Mouse (Mus musculus): Measurements from ENCODE around the gene Usp19. TPM values are rescaled to one million over a fixed set of nuclear protein-coding genes. Genes with fewer than 3 reads are reported as not detected.

The Usp19 gene
- total RNA-seq, 2 experiments from 2014 or later, result 54.7 to 63.7 TPM

DNA sequence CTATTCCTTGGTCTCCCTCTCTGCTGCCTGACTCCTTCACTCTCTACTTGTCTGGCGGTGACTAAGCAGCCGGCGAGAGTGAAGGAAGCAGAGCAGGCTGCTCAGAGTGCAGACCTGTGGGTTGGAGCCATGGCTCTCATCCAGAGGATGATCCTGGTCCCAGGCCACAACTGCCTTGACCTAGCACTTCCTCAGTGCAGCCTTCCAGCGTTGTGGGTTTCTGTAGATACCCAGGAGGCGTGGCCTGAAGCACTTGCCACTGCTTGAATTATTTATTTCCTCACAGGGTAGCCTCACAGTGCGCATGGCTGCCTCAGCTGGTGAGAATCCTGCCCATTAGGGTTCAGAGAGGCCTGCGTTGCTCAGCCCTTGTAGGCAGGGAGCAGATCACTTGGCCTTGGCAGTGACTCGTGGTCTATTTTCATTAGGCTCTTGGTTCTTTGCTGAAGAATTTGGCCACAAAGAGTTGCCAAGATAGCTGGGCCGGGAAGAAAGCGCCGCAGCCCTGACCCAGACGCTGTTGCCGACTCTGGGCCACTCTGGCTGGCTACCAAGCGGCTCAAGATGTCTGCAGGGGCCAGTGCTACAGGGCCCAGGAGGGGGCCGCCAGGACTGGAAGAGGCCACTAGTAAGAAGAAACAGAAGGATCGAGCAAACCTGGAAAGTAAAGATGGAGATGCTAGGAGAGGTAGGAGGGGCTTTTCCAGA lies 1.8 kb downstream of the Usp19 start:
- ATAC-seq (replicated peaks; ENCODE audit: low FRiP score, poor library complexity, severe bottlenecking), result 0 out of 2 replicates have a peak, but pooled peaks have one; percentile 11

- ATAC-seq (replicated peaks; ENCODE audit: low FRiP score, poor library complexity, severe bottlenecking), result no peak
These were observed 2.8 kb downstream of the Usp19 start for GRCm38 (mm10) chr9:108493246-108493645.

DNA sequence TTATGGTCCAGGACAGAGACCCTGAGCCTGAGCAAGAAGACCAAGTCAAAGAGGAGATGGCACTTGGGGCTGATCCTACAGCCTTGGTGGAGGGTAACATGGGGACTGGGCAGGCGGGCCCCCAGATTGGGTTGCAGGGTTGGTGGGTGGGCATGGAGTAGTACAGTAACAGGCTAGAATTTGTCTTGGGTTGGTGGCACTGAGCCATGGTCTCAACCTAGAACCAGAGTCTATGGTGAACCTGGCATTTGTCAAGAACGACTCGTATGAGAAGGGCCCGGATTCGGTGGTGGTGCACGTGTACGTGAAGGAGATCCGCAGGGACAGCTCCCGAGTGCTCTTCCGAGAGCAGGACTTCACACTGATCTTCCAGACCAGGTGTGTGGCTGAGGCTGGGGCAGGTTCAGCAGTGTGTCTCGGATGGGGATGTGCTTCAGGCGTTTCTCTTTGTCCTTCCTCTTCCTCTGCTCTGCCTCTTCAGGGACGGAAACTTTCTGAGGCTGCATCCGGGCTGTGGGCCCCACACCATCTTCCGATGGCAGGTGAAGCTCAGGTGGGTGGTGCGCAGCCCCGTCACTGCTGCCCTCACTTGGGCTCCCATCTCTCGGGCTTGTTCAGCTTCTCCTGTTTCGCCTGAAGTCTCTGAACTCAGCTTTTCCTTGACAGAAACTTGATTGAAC lies 3.9 kb downstream of the Usp19 start:
- ATAC-seq (replicated peaks; ENCODE audit: low FRiP score, poor library complexity, severe bottlenecking), result no peak

GRCm38 (mm10) chr9:108494905-108495304 lies 4.5 kb downstream of the Usp19 start:
- ATAC-seq (replicated peaks; ENCODE audit: low FRiP score, poor library complexity, severe bottlenecking), result no peak

- ATAC-seq (replicated peaks; ENCODE audit: low FRiP score, poor library complexity, severe bottlenecking), result no peak
These were observed 8.8 kb downstream of the Usp19 start for GRCm38 (mm10) chr9:108499231-108499630.

- no peak for ATAC-seq (replicated peaks; ENCODE audit: low FRiP score, poor library complexity, severe bottlenecking)
These were observed 9.5 kb downstream of the Usp19 start for GRCm38 (mm10) chr9:108499943-108500342.

DNA sequence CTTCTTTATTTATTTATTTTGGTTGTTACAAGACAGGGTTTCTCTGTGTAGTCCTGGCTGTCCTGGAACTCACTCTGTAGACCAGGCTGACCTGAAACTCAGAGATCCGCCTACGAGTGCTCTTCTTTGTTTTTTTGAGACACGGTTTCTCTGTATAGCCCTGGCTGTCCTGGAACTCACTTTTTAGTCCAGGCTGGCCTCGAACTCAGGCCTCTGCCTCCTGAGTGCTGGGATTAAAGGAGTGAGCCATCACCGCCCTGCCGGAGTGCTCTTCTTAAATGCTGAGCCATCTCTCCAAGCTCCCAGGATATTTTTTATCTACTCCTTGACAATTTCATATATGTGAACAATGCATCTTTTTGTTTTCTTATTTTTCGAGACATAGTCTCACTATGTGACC lies 16.5 kb downstream of the Usp19 start:
- ATAC-seq (replicated peaks; ENCODE audit: low FRiP score, poor library complexity, severe bottlenecking), result no peak

- ATAC-seq (replicated peaks; ENCODE audit: low FRiP score, poor library complexity, severe bottlenecking), result peak; percentile 98
These were observed 17.4 kb downstream of the Usp19 start, which contains the start of gene Qars for GRCm38 (mm10) chr9:108507619-108508434. Qars (plus strand) TSS chr9:108507706.

DNA sequence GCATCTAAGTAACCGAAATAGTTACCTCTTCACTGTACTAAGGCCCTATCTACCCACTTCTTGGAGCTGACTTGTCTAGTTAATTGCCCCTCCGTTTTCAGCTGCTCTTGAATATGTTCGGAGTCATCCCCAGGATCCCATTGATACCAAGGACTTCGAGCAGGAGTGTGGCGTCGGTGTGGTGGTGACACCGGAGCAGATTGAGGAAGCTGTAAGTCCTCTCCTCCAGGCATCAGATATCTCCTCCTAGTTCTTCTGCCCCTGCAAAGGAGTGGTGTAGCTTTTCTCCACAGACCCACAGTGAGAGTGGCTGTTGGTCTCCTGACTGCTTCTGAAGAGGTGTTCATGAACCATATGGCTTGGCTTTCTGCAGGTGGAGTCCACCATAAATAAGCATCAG lies 18.4 kb downstream of the Usp19 start:
- no peak for ATAC-seq (replicated peaks; ENCODE audit: low FRiP score, poor library complexity, severe bottlenecking)

DNA sequence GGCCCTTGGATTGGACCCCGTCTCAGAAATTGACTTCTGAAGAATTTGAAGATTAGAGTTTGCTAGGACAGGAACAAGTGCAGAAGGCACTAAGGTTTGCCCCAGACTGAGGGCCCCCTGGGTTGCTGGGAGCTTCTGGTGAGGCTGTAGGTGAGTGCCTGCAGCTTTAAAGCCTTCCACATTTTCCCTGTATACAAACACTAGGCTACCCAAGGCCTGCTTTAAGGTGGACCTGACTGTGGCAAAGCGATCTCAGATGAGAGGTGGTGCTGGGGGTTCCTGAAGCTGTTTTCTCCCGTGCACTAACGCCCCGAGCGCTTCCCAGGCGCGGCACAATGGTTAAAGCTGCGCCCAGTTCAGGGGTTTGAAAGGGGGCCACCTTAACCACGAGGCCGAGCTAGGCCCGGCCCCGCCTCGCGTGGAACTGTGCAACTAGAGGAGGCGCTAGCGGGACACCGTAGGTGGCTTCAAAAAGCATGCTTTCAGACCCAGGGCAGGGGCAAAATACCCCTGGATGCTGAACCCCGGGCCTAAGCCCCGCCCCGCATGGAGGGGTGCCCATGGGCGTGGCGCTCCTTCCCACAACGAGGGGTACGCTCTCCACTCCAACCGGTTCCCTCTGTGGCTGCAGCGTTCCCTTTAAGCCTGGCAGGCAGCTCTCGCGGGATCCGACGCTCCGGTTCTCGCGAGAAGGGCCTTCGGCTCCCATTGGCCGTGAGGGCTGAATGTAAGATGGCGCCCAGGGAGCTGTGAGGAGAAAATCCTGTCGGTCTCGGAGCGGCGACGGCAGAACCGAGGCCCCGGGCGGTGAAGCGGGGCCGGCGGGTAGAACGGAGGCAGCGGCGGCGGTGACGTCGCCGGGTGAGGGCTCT lies 26.2 kb downstream of the Usp19 start, which contains the start of gene Qrich1:
Gene Qrich1, plus strand, starts transcription at position 427 of the 872 bp plus-strand sequence.
- peak; percentile 96 for ATAC-seq (replicated peaks; ENCODE audit: low FRiP score, poor library complexity, severe bottlenecking)

GRCm38 (mm10) chr9:108517253-108517930 lies 27.0 kb downstream of the Usp19 start:
- peak; percentile 53 for ATAC-seq (replicated peaks; ENCODE audit: low FRiP score, poor library complexity, severe bottlenecking)

GRCm38 (mm10) chr9:108517931-108518332 lies 27.5 kb downstream of the Usp19 start:
- peak; percentile 10; the same call in 1 of the 2 replicates for ATAC-seq (replicated peaks; ENCODE audit: low FRiP score, poor library complexity, severe bottlenecking)

DNA sequence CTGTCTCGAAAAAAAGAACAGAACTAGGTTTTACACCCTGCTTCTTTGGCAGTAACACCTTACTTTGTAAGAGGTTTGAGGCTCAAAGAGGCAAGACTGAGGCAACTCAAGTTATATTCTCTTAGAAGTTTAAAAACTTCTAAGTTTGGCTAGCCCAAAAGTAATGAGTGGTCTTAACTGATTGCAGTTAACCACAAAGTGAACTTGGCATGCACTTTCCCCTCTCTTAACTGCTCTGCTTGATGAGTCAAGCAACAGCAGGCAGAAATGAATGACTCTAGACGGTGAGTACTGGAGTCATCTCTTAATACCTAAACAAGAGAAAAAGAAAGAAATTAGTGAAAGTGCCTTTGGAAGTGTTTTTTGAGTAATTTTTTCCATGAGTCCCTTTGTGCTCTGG lies 31.2 kb downstream of the Usp19 start:
- no peak for ATAC-seq (replicated peaks; ENCODE audit: low FRiP score, poor library complexity, severe bottlenecking)

GRCm38 (mm10) chr9:108523341-108523740 lies 32.9 kb downstream of the Usp19 start:
- ATAC-seq (replicated peaks; ENCODE audit: low FRiP score, poor library complexity, severe bottlenecking), result no peak

DNA sequence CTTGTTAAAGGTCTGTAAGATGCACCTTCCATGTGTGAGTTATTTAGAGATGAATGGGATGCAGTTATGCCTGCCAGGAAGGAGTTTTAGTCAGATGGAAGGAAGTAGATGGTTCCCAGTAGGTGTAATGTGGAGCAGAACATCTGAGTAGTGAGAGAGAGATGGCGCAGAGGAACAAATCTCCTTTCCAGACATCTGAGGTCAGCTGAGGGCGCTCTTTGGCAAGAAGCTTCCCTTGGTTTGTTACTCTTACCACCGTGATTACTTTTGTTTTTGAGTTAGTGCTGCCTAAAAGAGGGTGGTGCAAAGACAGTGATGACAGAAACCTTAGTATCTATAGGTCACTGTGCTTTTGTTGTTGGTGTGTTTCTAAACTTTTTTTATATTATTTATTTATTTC lies 35.0 kb downstream of the Usp19 start:
- ATAC-seq (replicated peaks; ENCODE audit: low FRiP score, poor library complexity, severe bottlenecking), result no peak

DNA sequence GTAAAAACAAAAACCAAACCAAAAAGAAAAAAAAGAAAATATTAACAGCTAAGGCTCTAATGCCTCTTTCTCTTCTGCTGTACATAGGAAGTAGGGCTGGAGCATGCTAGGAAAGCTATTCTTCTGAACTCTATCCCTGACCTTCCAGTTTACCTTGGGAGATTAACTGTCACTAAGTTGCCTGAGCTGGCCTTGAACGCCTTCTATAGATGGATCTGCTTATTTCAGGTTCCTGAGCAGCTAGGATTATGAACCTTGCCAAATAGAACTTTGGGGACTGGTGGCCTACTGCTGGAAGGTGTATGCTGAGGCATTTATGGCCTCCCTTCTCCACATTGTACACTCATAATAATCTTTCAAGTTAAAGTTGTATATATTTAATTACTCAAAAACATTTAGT lies 40.6 kb downstream of the Usp19 start:
- no peak for ATAC-seq (replicated peaks; ENCODE audit: low FRiP score, poor library complexity, severe bottlenecking)

DNA sequence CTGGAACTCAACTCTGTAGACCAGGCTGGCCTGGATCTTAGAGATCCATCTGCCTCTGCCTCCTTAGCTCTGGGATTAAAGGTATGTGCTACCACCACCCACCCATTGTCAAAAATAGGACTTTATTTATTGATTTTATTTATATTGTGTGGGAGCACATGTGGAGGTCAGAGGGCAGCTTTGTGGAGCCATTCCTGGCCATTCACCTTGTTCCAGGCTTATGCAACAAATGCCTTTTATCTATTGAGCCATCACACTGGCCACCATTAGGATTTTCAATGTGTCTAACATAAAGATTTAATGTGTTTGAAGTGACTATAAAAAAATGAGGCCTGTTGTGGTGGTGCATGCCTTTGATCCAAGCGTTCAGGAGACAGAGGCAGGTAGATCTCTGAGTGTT lies 41.1 kb downstream of the Usp19 start:
- no peak for ATAC-seq (replicated peaks; ENCODE audit: low FRiP score, poor library complexity, severe bottlenecking)

GRCm38 (mm10) chr9:108540846-108541245 lies 50.4 kb downstream of the Usp19 start:
- no peak for ATAC-seq (replicated peaks; ENCODE audit: low FRiP score, poor library complexity, severe bottlenecking)

- no peak for ATAC-seq (replicated peaks; ENCODE audit: low FRiP score, poor library complexity, severe bottlenecking)
These were observed 55.6 kb downstream of the Usp19 start for GRCm38 (mm10) chr9:108545986-108546385.

Measured in erythroid progenitor cell, adult 5-6 weeks (primary cell).